Mouse (Mus musculus) right cerebral cortex, postnatal 14 days (tissue): Measurements from ENCODE around the gene Nup98.

Source experiments
- DNase-seq: peaks from one replicate; pipeline ENCODE4 v3.0.0; 2022

The Nup98 gene

DNA sequence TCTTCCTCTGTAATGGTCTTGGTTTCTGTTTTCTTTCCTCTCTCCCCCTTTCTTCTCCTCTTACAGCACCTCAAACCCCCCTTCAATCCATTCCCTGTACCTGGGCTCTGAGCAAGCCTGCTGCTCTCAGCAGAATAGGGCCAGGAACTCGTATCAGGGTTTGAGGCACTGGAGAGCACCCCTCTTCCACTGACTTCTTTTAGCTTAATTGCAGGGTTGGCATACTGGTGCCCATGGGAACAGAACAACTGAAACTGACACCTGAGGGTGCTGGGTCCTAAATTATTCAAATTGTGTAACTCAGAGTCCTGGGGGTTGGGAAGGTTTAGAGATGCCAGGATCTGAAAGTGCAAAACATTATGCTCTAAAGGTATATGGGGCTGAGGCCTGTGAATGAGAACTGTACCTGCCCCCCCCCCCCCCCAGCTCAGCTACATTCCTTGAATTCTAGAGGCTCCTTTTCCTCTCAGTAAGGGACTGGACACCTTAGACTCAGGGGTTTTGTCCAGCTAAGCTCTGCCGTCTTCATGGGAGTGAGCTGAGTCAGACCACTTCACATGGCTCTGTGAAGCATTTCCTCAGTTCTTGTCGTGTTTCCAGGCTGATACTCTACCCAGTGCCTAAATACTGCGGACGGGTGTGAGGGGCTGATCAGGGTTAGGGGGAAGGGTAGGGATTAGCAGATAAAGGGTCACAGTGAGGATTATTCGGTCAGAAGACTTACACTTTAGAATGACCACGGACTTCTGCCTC lies 93.2 kb downstream of the Nup98 start, which contains the start of gene Chrna10:
TSS of gene Chrna10 (minus strand) at position 250 of the 753 bp plus-strand sequence.
- no peak for DNase-seq

DNA sequence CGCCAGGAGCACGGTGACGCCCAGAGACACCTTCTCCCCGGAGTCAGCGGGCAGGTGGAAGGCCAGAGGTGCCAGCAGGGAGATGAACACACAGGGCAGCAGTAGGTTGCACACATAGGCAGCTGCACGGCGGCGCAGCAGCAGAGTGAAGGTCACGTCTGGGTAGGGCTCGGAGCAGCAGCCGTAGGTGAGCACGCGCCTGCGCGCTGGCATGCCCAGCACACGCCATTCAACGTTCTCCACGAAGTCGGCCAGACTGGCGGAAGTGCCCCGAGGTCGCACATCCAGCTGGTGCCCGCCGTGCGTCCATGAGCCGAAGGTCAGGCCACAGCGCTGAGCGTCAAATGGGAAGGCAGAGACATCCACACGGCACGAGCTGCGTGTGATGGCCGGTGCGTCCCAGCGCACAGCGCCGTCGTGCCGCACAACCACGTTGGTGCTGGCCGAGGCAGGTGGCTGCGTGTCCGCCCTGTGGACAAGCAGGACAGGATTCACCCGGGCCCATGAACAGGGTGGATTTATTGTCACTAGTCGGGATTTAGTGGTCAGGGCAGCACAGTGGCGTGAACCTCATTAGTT lies 96.7 kb downstream of the Nup98 start:
- DNase-seq = no peak

DNA sequence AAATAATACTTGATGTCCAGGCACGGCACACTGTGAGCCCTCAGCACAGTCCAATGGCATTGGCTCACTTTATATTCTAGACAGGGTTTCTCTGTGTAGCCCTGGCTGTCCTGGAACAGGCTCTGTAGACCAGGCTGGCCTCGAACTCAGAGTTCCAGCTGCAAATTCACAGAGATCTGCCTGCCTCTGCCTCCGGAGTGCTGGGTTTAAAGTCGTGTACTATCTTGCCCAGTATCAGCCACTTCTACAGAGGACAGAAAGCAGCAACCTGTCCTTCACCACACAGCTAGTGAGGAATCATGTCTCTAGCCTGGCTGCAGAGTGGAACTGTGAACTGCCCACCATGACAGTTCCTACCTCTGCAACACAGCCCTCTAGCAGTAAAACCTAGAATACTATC lies 100.2 kb downstream of the Nup98 start:
- no peak for DNase-seq

DNA sequence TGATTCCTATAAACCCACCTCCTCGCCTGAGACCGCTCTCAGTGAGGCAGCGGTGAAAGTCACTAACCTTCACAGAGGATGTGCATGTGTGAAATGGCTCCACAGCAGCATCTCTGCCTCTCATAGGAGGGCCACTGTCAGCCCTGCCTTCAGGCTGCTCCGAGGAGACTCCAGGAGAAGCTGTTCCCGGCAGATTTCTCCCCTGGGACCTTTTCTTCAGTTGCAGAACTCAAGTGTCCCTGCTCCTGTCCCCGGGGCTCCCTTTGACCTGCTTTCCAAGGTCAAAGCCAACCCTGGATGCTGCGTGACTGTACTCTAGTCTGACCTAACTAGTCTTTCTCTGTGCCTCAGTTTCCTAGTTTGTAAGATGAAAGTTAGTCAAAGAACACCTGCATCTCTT lies 100.8 kb downstream of the Nup98 start, which contains the start of gene Art5:
TSS of gene Art5 (minus strand) at position 319 of the 400 bp plus-strand sequence.
- DNase-seq = no peak

DNA sequence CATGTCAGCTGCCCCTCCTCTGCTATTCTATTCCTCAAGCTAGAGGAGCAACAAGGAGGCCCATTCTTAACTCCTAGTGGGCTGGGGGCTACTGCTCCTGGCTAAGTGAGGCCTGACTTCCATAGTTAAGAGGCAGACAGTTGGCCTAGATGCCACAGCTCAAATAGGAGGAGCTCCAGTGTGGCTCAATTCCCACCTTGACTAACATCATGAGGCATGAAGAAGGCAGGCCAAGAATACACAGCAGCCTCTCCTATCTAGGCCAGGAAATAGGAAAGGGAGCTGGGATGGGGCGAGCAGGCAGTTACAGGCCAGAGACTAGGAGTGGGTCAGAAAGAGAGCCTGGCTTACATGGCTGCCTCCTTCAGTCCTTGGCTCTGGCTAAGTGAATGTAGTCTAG lies 101.8 kb downstream of the Nup98 start:
- no peak for DNase-seq

DNA sequence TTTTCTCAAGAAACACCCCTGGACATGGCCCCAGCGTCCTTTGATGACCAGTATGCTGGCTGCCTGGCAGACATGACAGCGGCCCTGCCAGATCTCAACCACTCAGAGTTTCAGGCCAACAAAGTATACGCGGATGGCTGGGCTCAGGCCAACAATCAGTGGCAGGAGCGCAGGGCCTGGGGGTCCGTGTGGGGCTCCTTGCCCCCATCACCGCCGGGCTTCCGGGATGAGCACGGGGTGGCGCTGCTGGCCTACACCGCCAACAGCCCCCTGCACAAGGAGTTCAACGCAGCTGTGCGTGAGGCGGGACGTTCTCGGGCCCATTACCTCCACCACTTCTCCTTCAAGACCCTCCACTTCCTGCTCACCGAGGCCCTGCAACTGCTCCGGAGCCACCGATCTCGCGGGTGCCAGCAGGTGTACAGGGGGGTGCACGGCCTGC lies 103.3 kb downstream of the Nup98 start:
- no peak for DNase-seq

DNA sequence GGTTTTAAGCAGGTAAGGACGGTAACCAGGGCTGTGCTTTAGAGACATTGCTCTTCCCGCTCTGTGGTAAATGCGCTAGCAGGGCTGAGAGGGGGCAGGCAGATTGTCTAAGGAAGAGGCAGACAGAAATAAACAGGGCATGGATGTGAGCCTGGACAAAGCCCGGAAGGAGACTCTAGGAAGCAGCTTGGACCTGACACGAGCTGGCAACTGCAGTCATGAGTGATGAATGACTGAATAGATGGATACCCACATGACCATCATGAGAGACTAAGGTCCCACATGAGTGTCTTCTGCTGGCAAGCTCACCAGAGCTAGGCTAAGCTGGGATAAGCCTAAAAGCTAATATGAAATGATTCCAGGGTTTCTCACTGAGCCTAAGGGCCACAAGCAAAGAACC lies 105.8 kb downstream of the Nup98 start:
- DNase-seq = no peak

DNA sequence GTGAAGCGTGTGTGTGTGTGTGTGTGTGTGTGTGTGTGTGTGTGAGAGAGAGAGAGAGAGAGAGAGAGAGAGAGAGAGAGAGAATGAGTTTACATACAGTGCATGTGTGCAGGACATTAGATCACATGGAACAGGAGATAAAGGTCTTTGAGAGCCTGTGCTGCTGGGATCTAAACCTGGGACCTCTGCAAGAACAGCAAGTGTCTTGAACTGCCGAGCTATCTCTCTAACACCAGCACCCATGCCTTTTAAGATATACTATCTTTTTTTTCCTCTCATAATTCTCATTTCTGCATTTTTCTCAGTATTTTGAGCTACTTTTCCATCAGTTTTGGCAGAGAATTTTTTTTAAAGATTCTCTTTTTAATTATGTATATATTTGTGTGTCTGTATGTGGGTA lies 106.4 kb downstream of the Nup98 start:
- DNase-seq = no peak

DNA sequence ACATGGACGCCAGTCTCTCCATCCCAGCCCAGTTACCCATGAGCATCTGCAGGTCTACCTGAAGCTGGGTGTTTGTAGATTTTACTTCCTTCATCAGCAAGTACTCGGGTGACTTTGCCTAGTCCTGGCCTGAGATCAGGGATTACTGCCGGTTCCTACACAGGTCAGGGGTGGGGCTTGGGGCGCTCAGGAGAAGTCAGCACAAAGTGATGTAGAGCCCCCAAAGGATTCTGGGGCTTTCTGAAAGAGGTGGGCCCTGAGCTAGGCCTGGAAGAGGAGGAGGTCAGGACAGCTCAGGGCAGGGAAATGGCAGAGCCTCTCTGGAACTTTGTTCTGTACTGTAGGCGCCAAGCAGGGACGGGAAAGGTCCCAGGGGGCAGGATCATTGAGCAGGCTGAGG lies 107.3 kb downstream of the Nup98 start:
- DNase-seq = no peak

DNA sequence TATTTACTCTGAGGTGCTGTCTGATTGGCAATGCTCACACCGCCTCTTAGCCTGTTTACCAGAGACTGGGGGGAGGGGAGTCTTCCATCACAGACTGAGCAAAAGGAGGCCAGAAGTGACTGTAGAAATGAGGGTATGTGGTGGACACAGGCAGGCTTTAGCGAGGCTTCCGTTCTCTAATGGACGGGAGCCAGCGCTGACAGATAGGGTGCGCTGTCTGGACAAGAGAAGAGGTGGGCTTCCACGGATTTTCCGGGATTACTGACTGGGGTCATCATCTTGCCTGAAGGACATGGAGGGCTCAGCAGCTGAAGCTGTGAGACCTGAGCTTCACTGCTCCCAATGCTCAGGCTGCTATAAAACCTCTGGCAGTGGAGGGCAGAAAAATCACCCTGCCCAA lies 107.7 kb downstream of the Nup98 start:
- no peak for DNase-seq

DNA sequence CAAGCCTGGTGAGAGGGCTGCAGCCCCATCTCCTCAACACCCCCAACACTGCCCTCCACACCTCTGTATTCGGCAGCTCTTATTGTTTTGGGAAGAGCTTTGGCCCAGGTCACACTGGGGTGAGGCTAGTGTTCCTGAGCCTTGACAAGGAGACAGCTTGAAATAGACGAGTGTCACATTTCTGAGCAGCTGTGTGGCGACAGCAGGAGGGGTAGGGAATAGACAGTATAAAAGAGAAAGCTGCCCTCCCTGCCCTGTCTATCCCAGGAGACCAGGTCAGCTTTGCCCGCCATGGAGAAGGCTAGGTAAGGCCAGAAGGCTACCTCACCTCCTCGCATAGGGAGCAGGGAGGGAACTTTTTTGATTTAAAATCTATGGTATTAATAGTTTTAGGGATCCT lies 108.5 kb downstream of the Nup98 start, which contains the start of gene Art1:
TSS of gene Art1 (plus strand) at position 257 of the 400 bp plus-strand sequence.
- no peak for DNase-seq

DNA sequence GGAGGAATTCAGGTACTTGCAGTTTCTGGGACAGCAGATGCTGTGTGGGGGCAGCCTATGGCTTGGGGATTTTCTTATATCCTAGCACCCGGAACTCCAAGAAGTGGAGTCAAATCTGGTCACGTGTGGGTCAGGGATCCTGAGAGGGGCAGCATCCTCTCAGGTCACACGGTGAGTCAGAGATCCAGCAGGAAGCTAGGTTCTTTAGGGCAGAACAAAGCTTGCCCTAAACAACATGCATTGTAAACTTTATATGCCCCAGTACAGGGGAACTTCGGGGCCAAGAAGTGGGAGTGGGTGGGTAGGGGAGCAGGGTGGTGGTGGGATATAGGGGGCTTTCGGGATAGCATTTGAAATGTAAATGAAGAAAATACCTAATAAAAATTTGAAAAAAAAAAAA lies 109.1 kb downstream of the Nup98 start:
- no peak for DNase-seq

DNA sequence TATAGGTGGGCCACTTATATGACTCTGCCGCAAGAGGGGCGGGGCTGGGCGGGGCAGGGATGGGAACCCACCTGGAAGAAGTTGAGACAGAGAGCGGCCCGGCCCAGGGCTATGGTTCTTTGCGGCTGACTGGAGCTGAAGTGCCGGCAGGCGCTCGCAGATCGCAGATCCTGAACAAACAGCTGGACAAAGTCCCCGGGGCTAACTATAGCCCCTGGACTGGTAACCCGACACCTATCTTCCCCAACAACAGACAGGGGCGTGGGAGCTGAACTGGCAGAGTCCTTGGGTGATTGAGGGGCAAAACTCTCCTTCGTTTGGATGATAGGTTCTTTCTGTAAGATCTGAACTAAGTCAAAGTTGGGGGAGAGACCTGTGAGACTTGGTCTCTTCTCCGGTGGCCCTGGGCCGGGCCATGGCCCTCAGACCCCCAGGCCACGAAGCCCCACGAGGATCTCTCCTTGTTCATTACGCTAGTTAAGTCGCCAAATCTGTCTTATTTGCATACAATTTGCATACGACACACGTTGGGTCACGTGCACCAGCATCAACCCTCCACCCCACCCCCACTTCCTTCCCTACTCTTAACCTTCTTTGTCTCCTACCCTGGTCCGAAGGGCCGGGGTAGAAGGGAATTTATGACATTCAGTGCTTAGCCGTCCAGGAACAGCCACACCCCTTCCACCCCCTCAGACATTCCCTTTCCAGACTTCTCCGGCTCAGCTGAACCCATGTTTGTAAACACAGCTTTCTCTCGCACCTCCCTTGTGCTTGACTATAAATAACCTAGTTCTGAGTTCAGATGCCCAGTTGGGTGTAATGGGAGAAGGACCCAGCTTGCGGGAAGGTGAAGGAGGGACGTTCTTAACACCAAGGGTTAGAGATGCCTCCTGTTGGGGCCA lies 110.0 kb downstream of the Nup98 start:
- no peak for DNase-seq

DNA sequence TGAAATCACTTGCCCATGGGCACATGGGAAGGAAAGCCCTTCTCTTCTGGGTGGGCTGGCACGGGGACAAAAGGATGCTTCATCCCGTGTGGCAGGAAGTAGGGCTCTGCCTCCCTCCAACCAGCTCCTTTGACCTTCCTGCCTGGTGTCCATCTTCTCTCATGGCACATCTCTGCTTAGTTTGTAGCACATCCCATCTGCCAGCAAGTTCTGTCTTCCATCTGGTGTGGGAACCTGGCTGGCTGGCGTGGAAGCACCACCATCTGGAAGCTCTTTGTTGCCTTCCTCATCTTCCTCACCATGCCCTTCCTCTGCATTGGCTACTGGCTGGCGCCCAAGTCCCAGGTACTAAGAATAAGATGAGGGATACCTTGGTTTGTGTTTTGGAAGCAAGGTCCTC lies 122.6 kb downstream of the Nup98 start:
- DNase-seq = no peak

DNA sequence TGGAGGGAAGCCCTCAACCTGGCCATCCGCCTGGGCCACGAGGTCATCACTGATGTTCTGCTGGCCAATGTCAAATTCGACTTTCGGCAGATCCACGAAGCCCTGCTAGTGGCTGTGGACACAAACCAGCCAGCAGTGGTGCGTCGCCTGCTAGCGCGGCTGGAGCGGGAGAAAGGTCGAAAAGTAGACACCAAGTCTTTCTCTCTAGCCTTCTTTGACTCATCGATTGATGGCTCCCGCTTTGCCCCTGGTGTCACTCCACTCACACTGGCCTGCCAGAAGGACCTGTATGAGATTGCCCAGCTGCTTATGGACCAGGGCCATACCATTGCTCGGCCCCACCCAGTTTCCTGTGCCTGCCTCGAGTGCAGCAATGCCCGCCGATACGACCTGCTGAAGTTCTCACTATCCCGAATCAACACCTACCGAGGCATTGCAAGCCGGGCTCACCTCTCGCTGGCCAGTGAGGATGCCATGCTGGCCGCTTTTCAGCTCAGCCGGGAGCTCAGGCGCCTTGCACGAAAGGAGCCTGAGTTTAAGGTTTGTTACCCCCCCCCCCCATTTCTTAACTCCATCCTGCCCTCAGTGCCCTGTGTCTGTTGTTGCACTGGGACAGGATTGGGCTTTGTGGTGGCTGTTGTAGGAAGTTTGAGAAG lies 125.8 kb downstream of the Nup98 start:
- DNase-seq = no peak

DNA sequence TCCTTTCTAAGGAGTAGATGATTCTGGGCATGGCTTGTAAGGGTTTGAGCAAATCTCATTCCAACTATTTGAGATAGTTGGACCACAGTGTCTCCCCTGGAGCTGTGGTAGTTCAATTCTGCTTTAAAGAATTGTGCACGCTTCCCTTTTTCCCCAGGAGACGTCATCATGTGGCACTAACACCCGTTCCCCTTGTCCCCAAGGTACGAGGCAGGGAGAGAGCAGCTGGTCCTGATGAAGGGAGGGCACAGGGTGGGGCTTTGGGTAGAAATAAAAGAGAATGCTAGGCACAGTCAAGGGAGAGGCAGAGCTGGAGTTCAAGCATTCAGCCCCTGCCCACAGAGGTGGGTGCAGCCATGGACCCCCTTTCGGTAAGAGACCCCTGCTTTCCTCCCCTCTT lies 127.2 kb downstream of the Nup98 start, which contains the start of gene Trpc2:
TSS of gene Trpc2 (plus strand) at position 301 of the 400 bp plus-strand sequence.
- no peak for DNase-seq

DNA sequence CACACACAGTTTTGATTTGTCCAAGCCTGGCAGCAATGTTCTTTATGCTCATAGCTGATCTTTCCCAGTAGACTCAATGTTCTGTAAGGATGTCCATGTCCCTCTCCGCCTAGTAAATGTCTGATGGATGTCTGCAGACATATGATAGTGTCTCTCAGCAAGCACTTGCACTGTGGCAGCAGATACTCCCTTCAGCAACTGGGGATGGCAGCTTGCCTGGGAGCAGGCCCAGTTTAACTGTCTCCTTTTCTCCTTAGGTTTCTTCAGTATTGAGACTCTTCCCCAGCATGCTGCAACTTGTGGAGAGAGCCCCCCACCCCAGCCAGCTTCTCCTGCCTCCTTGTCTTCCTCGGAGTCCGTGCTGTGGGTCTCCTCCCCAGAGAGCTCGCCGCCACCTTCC lies 128.2 kb downstream of the Nup98 start:
- no peak for DNase-seq

DNA sequence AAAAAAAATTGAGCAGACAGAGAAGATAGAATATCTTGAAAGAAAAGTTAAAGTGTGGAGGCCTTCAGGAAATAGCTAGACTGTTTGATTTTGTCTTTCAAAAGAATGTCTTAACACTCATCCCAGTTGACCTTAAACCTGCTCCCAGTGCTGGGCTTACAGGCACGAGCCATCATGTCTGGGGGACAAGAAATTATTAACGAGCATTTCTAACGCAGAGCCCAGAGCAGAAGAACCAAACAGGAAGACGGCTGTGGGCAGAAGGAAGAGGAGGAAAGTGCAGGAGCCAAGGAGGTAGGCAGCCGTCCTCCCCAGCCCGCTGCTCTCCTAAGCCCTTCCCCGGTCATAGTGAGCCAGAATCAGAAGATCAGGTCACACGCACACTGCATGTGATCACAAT lies 129.7 kb downstream of the Nup98 start:
- no peak for DNase-seq

DNA sequence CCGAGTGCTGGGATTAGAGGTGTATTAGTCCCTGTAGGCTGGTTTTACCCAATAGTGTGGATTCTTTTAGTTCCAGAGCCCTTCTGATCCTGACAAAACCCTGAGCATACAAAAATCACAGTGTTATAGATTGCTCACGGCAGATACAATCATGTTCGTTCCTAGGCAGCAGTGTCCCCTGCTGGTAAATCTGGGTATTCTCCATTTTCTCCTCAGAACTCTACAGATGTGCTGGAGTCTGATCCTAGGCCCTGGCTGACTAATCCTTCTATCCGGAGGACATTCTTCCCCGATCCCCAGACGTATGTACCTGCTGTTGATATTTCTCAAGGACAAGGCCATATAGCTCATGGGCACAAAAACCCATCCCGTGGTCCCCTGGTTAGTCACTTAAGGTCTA lies 131.5 kb downstream of the Nup98 start:
- DNase-seq = no peak

DNA sequence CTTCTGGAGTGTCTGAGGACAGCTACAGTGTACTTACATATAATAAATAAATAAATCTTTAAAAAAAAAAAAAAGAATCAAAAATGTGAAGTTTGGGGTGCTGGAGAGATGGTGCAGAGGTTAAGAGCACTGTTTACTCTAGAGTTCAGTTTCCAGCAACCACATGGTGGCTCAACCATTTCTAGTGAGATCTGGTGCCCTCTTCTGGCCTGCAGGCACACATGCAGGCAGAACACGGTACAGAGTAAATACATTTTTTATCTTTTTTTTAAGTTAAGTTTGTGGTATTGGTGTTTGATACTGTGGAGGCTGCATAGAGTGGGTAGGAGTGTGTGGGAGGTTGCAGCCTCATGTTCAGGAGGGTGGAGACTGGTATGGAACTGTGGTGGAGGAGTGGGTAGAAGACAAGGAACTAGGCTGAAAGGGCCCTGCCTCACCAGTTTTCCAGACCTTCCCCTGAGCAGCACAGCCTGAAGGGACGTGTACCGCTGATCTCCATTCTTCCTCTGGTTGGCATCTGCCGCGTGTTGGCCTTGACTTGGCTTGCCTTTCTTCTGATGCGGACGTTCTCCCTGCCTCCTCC lies 133.2 kb downstream of the Nup98 start:
- no peak for DNase-seq
